Mouse (Mus musculus) heart, postnatal 0 days (tissue): Measurements from ENCODE around the gene Lrrc20.

Experiments
- CTCF ChIP-seq: IDR thresholded peaks from 2 replicates; pipeline ENCODE4 v1.5.1; 2016; ENCODE audit warnings: antibody characterized with exemption, control low read depth, low read depth
- EP300 ChIP-seq: IDR thresholded peaks from 2 replicates; pipeline ENCODE4 v1.6.1; 2016; ENCODE audit warnings: antibody characterized with exemption, low read depth

- no peak for TF ChIP-seq CTCF
- TF ChIP-seq EP300 = no peak
These were observed 24.1 kb upstream of the Lrrc20 start for GRCm38 (mm10) chr10:61451463-61451930.
